Mouse (Mus musculus): ENCODE results near the gene Ghrhr. TPM values are rescaled to one million over a fixed set of nuclear protein-coding genes. Genes with fewer than 3 reads are reported as not detected.

Gene Ghrhr
- total and polyA plus RNA-seq, 3 experiments, result not detected

DNA sequence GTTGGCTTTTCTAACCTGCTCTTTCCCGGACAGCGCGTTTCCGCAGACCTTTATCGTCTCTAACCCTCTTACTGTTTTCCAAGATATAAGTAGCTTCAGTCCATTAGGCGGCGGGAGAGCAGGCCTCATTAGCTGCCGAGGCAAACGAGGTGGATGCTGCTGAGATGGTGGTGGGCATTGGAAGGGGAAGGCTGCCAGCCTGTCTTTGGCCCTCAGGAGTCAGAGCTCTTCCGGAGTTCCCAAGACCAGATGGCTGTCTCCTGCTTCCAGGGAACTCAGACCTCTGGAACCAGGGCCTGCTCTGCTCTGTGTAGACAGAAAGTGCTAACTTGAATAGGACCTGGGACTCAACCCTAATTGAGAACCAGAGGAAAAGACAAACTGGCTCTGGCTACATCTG, 32.6 kb upstream of the Ghrhr start:
- peaks cover 0 to 10% of the 10 kb centered on the region in 2 experiments; a peak in 2 of 4 replicates for H3K36me3 ChIP-seq (ENCODE audit: control insufficient read depth in 1 of 2, insufficient read depth in 2 of 2, low read length in 2 of 2)
- no peak for DNase-seq (ENCODE audit: low read depth, low spot score)
- H3K9ac ChIP-seq (ENCODE audit: control insufficient read depth, low read depth, low read length, poor library complexity, severe bottlenecking), result no peak overlapping the region
- no peak for TF ChIP-seq RCOR1 (IDR thresholded peaks at IDR 0.05; ENCODE audit: low read depth, low read length)
- no peak for TF ChIP-seq POLR2A (IDR thresholded peaks at IDR 0.05; ENCODE audit: control insufficient read depth in 1 of 2, insufficient read depth in 1 of 2, low read depth in 1 of 2, low read length in 2 of 2, poor library complexity in 1 of 2)
- no peak overlapping the region for H3K4me3 ChIP-seq (ENCODE audit: control insufficient read depth in 1 of 2, insufficient read depth in 1 of 2, low read depth in 2 of 2, low read length in 2 of 2)
- H3K27ac ChIP-seq (ENCODE audit: control insufficient read depth, low read depth, low read length), result no peak overlapping the region
- no peaks in the 10 kb centered on the region for H3K9me3 ChIP-seq (replicated peaks; ENCODE audit: insufficient read depth, low read length)
- H3K4me1 ChIP-seq (ENCODE audit: control insufficient read depth in 1 of 2, insufficient read depth in 2 of 2, low read length in 2 of 2), result peaks cover 7 to 17% of the 10 kb centered on the region in 2 experiments; a peak in 3 of 4 replicates
- no peaks in the 10 kb centered on the region for H3K79me2 ChIP-seq (ENCODE audit: control insufficient read depth, insufficient read depth, low read length, poor library complexity)
- no peaks in the 10 kb centered on the region for H3K27me3 ChIP-seq (ENCODE audit: control insufficient read depth in 1 of 2, insufficient read depth in 2 of 2, low read length in 2 of 2)

DNA sequence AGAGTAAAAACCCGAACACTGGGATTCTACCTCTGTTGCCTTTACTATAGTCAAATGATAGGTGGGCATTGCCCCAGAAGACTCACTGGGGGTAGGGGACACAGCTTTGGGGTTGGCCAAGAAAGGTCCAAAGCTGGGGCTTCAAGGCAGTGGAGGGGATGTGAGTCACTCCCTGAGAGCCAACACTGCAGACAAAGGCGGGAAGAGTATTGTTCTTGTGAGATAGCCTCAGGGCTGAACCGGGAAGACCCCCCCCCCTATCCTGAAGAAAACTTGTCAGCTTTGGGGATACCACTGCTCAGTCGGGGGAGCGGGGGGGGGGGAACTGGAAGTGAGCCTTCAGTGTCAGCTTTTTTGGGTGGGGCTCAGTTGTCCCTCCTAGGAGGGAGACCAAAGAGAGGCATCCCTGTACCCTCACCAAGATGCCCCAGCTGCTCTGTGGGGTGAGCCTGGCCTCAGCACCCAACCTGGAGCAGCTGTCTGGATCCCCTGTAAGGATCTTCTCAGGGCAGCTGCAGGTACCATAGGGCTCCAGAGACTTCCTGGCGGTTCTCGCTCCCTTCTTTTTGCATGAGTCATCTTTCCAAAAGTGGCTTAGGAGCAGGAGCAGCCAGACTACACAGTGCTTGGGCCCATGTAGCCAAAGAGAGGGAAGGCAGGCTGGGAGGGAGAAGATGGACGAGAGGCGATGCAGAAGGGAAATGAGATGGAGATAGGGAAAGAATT, 31.6 kb upstream of the Ghrhr start:
- H3K4me1 ChIP-seq (ENCODE audit: control insufficient read depth in 1 of 2, insufficient read depth in 2 of 2, low read length in 2 of 2), result peaks cover 2 to 7% of the 10 kb centered on the region in 2 experiments; a peak in 3 of 4 replicates
- H3K9ac ChIP-seq (ENCODE audit: control insufficient read depth, low read depth, low read length, poor library complexity, severe bottlenecking), result no peak overlapping the region
- no peak overlapping the region for H3K27ac ChIP-seq (ENCODE audit: control insufficient read depth, low read depth, low read length)
- no peak for TF ChIP-seq GATA1 (IDR thresholded peaks at IDR 0.05; ENCODE audit: low read depth, low read length)
- no peak for TF ChIP-seq RAD21 (IDR thresholded peaks at IDR 0.05; ENCODE audit: low read depth, low read length)
- no peak for TF ChIP-seq ZKSCAN1 (IDR thresholded peaks at IDR 0.05; ENCODE audit: low read depth, low read length)
- no peak for TF ChIP-seq ETS1 (IDR thresholded peaks at IDR 0.05; ENCODE audit: low read depth, low read length)
- no peak for TF ChIP-seq MYB (IDR thresholded peaks at IDR 0.05; ENCODE audit: low read depth, low read length)
- TF ChIP-seq ZC3H11A (IDR thresholded peaks at IDR 0.05; ENCODE audit: low read depth, low read length), result no peak
- no peak for TF ChIP-seq TBP (IDR thresholded peaks at IDR 0.05; ENCODE audit: low read depth, low read length)
- TF ChIP-seq NELFE (IDR thresholded peaks at IDR 0.05; ENCODE audit: low read depth, low read length), result no peak
- TF ChIP-seq POLR2AphosphoS5 (IDR thresholded peaks at IDR 0.05; ENCODE audit: borderline replicate concordance, low read depth, low read length), result no peak
- TF ChIP-seq SMC3 (IDR thresholded peaks at IDR 0.05; ENCODE audit: low read depth, low read length), result no peak
- TF ChIP-seq RCOR1 (IDR thresholded peaks at IDR 0.05; ENCODE audit: low read depth, low read length), result no peak
- TF ChIP-seq CTCF (IDR thresholded peaks at IDR 0.05 in 2 of 3, conservative IDR thresholded peaks at IDR 0.05 in 1 of 3; ENCODE audit: control insufficient read depth in 1 of 3, insufficient read depth in 1 of 3, low read depth in 2 of 3, low read length in 3 of 3, poor library complexity in 1 of 3, severe bottlenecking in 1 of 3), result no peak
- no peak for TF ChIP-seq ELF1 (IDR thresholded peaks at IDR 0.05; ENCODE audit: low read depth, low read length)
- no peak for TF ChIP-seq GABPA (IDR thresholded peaks at IDR 0.05; ENCODE audit: low read depth, low read length)
- TF ChIP-seq MXI1 (IDR thresholded peaks at IDR 0.05; ENCODE audit: low read depth, low read length), result no peak
- no peak for TF ChIP-seq POLR2A (IDR thresholded peaks at IDR 0.05; ENCODE audit: control insufficient read depth in 1 of 2, insufficient read depth in 1 of 2, low read depth in 1 of 2, low read length in 2 of 2, poor library complexity in 1 of 2)
- no peak for TF ChIP-seq CHD1 (IDR thresholded peaks at IDR 0.05; ENCODE audit: low read depth, low read length)
- TF ChIP-seq E2F4 (IDR thresholded peaks at IDR 0.05; ENCODE audit: borderline replicate concordance, low read depth, low read length), result no peak
- H3K36me3 ChIP-seq (ENCODE audit: control insufficient read depth in 1 of 2, insufficient read depth in 2 of 2, low read length in 2 of 2), result peaks cover 0 to 1% of the 10 kb centered on the region in 2 experiments; a peak in 1 of 4 replicates
- no peak for DNase-seq (ENCODE audit: low read depth, low spot score)
- H3K4me3 ChIP-seq (ENCODE audit: control insufficient read depth in 1 of 2, insufficient read depth in 1 of 2, low read depth in 2 of 2, low read length in 2 of 2), result no peak overlapping the region
- H3K27me3 ChIP-seq (ENCODE audit: control insufficient read depth in 1 of 2, insufficient read depth in 2 of 2, low read length in 2 of 2), result no peaks in the 10 kb centered on the region
- no peaks in the 10 kb centered on the region for H3K9me3 ChIP-seq (replicated peaks; ENCODE audit: insufficient read depth, low read length)
- no peaks in the 10 kb centered on the region for H3K79me2 ChIP-seq (ENCODE audit: control insufficient read depth, insufficient read depth, low read length, poor library complexity)
